Mouse (Mus musculus): ENCODE results near the gene Clrn3.

GRCm38 (mm10) chr7:135543033-135543432, 14.6 kb upstream of the Clrn3 start:
- TF ChIP-seq MAZ (IDR thresholded peaks at IDR 0.05; ENCODE audit: low read depth, low read length) = no peak
- no peak for TF ChIP-seq CTCF (IDR thresholded peaks at IDR 0.05 in 2 of 3, conservative IDR thresholded peaks at IDR 0.05 in 1 of 3; ENCODE audit: control insufficient read depth in 1 of 3, insufficient read depth in 1 of 3, low read depth in 2 of 3, low read length in 3 of 3, poor library complexity in 1 of 3, severe bottlenecking in 1 of 3)
- TF ChIP-seq POLR2AphosphoS2 (IDR thresholded peaks at IDR 0.05; ENCODE audit: low read length) = no peak
- TF ChIP-seq GATA1 (IDR thresholded peaks at IDR 0.05; ENCODE audit: low read depth, low read length) = no peak
- TF ChIP-seq SIN3A (IDR thresholded peaks at IDR 0.05; ENCODE audit: low read length) = no peak
- TF ChIP-seq ZNF384 (IDR thresholded peaks at IDR 0.05; ENCODE audit: low read depth, low read length) = no peak
- no peak for TF ChIP-seq POLR2A (IDR thresholded peaks at IDR 0.05; ENCODE audit: control insufficient read depth in 1 of 2, insufficient read depth in 1 of 2, low read depth in 1 of 2, low read length in 2 of 2, poor library complexity in 1 of 2)
- no peak for TF ChIP-seq EP300 (IDR thresholded peaks at IDR 0.05; ENCODE audit: low read depth in 1 of 2, low read length in 2 of 2)
- no peak for TF ChIP-seq NELFE (IDR thresholded peaks at IDR 0.05; ENCODE audit: low read depth, low read length)
- TF ChIP-seq JUND (IDR thresholded peaks at IDR 0.05; ENCODE audit: low read depth, low read length) = no peak
- TF ChIP-seq MAX (IDR thresholded peaks at IDR 0.05; ENCODE audit: low read length) = no peak
- no peak for TF ChIP-seq ETS1 (IDR thresholded peaks at IDR 0.05; ENCODE audit: low read depth, low read length)
- TF ChIP-seq RCOR1 (IDR thresholded peaks at IDR 0.05; ENCODE audit: low read depth, low read length) = no peak
- no peak for TF ChIP-seq TBP (IDR thresholded peaks at IDR 0.05; ENCODE audit: low read depth, low read length)

Data from MEL (cell line).